Mouse (Mus musculus) cortical plate, adult 2 months (tissue): ENCODE data around the gene Pik3r1.

Source experiments
- CTCF ChIP-seq: fragments of 200-500 bp; IDR thresholded peaks from 2 replicates; pipeline ENCODE4 v1.5.1; 2011; ENCODE audit warnings: mild to moderate bottlenecking, control low read depth, low read length; ENCODE audit not compliant: insufficient read depth; ENCODE audit errors: extremely low read depth
- POLR2A ChIP-seq: fragments of 200-500 bp; IDR thresholded peaks from 2 replicates; pipeline ENCODE4 v1.6.1; 2011; ENCODE audit warnings: mild to moderate bottlenecking, low read length, control low read depth; ENCODE audit not compliant: insufficient read depth; ENCODE audit errors: extremely low read depth

- TF ChIP-seq POLR2A: no peak
- TF ChIP-seq CTCF: no peak
These were observed 70.1 kb downstream of the Pik3r1 start for GRCm38 (mm10) chr13:101697966-101698365.
